Mouse (Mus musculus): ENCODE data around the gene Susd1.

DNA sequence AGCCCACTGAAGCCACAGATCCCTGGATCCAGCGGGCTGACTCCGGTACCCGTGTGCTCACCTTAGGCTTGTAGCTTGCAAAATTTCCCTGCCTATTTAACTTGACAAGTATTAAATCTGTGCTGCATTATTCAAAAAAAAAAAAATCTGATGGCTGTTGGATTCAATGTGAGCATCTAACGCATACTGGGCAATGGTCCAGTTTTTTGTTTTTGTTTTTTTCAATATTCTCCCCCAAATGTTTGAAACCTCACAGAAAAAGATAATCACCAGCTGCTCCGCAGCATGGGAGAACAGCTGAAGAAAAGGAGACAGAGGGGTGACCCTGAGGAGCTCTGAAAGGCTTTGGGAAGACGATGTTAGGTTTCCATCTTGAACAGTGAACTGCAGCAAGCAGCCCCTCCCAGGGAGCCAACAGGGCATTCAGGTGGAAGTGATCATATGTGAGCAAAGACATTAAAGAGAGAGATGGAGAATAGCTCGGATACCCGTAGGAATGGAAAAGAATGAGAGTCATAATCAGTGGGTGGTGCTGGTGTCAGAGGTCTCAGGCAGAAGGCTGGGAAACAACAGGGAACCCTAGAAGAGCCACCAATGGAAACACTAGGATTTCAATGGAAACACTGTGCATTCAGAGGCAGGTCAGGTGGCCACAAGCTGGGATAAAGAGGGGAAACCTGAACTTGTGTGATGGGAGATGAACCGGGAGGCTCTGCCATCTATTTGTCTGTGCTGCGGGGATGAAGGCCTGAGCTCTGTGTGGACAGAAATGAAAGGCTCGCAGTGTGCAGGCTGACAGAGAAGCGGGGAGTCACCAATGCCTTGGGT lies 117.0 kb downstream of the Susd1 start:
- no peak for TF ChIP-seq EP300 (IDR thresholded peaks at IDR 0.05; ENCODE audit: insufficient read depth, low read depth, low read length)
- TF ChIP-seq CTCF (IDR thresholded peaks at IDR 0.05) = no peak
